ENCODE assay signal across 8 mouse cellular contexts in the genomic region with DNA sequence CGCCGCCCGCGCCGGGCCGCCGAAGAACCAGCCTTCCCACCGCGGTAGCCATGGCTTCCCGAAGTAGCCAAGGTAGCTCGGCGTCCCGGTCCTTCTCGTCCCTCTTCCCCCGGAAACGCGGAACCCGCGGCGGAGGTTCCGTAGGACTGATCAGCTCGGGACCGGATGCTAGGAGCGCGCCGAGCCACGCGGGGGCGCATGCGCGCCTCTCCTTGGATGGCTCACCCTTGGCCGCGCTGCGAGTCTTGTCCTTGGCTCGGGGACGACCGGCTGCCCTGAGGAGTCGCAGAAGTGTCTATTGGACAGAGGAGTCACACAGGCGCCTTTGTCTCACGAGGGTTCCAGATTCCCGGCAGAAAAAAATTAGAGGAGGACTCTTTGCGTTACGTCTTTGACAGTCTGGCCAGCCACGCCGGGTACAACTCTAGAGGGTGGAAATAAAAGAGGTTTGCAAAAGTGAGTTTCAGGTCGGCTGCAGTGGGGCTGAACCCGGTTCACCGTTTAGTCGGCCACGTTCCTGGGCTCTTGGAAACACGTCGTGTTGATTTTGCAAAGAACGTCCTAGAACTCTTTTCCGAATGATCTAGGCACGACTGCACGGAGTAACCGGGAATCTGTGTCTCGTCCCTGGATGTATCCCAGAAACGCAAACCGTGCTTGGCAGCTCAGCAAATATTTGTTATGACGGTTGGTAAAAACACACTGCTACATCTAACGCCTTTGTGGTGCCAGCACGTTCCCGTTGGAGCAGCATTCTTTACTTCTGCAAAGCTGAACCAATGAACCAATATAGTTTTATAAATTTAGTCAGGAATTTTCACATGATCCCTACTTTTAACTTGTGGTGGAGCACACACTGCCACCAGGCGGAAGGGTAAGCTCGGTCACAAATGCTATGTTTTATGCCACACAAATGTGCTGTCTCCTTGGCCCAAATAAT. TPM values are rescaled to one million over a fixed set of nuclear protein-coding genes. Genes with fewer than 3 reads are reported as not detected.
DNase-seq lines count a peak whose midpoint lies in the region; ATAC-seq and TF ChIP-seq lines count a peak whose summit lies in the region.

A gene (minus strand): TSS at position 577 of the 940 bp plus-strand sequence.

- WGBS in embryonic facial prominence, embryonic 14.5 days, result under 1% methylated on average over 50 of the region's 66 CpGs
- WGBS in limb, embryonic 14.5 days, result under 1% methylated on average over 61 of the region's 66 CpGs
- WGBS in midbrain, postnatal 0 days, result 1% methylated on average over 66 of the region's 66 CpGs

- peak; percentile 96 for DNase-seq in 3T3-L1 (ENCODE audit: low read depth, low spot score)
- peak; percentile 97 to 99 for DNase-seq in adrenal gland, postnatal 4 days (ENCODE audit: low spot score in 2 of 2)
- peak; percentile 96 for DNase-seq in embryonic facial prominence, embryonic 14.5 days (ENCODE audit: low spot score)
- DNase-seq in heart, adult 8-10 months (ENCODE audit: low spot score), result peak; percentile 98
- peak; percentile 98 for DNase-seq in kidney, adult 9 months
- peak; percentile 96 for DNase-seq in limb, embryonic 14.5 days (ENCODE audit: low spot score)
- peak; percentile 98 for DNase-seq in midbrain, postnatal 0 days (ENCODE audit: low spot score)
- DNase-seq in spleen, postnatal 14 days (ENCODE audit: low spot score in 2 of 2), result peak; percentile 94 to 96

- H3K4me1 ChIP-seq in embryonic facial prominence, embryonic 14.5 days (ENCODE audit: control insufficient read depth, insufficient read depth, low read length), result peaks cover 5% of the 10 kb centered on the region
- peaks cover 8% of the 10 kb centered on the region for H3K4me1 ChIP-seq in limb, embryonic 14.5 days (ENCODE audit: control insufficient read depth, insufficient read depth, low read length)
- H3K4me1 ChIP-seq in midbrain, postnatal 0 days (ENCODE audit: insufficient read depth, low read length), result no peaks in the 10 kb centered on the region; the same call in 1 of the 2 replicates

- TF ChIP-seq CTCF in midbrain, postnatal 0 days (IDR thresholded peaks at IDR 0.05), result peak; percentile 89

- peak; percentile 99 for ATAC-seq in embryonic facial prominence, embryonic 14.5 days (ENCODE audit: low read depth)
- peak; percentile 98 for ATAC-seq in limb, embryonic 14.5 days (ENCODE audit: low FRiP score, low read depth)
- ATAC-seq in midbrain, postnatal 0 days (ENCODE audit: low FRiP score), result peak; percentile 98

- H3K4me3 ChIP-seq in embryonic facial prominence, embryonic 14.5 days (ENCODE audit: low read depth, low read length), result peak within 1 kb of the TSS; percentile 72
- peak within 1 kb of the TSS; percentile 75 for H3K4me3 ChIP-seq in limb, embryonic 14.5 days (replicated peaks; ENCODE audit: low read length)
- peak within 1 kb of the TSS; percentile 53 for H3K4me3 ChIP-seq in midbrain, postnatal 0 days (ENCODE audit: low read depth, low read length)

- peak within 1 kb of the TSS; percentile 74 for H3K4me2 ChIP-seq in embryonic facial prominence, embryonic 14.5 days (ENCODE audit: low read depth, low read length)
- H3K4me2 ChIP-seq in limb, embryonic 14.5 days (replicated peaks; ENCODE audit: low read depth, low read length, severe bottlenecking), result peak within 1 kb of the TSS; percentile 69
- peak within 1 kb of the TSS; percentile 61 for H3K4me2 ChIP-seq in midbrain, postnatal 0 days (ENCODE audit: low read depth, low read length, poor library complexity, severe bottlenecking)

- no peaks in the 10 kb centered on the region for H3K27me3 ChIP-seq in embryonic facial prominence, embryonic 14.5 days (replicated peaks; ENCODE audit: control insufficient read depth, insufficient read depth, low read length)
- H3K27me3 ChIP-seq in limb, embryonic 14.5 days (ENCODE audit: control insufficient read depth, insufficient read depth, low read length), result no peaks in the 10 kb centered on the region
- no peaks in the 10 kb centered on the region for H3K27me3 ChIP-seq in midbrain, postnatal 0 days (ENCODE audit: insufficient read depth, low read length)

- H3K36me3 ChIP-seq in embryonic facial prominence, embryonic 14.5 days (ENCODE audit: control insufficient read depth, insufficient read depth, low read length), result peaks cover 18% of the 10 kb centered on the region
- peaks cover 19% of the 10 kb centered on the region for H3K36me3 ChIP-seq in limb, embryonic 14.5 days (ENCODE audit: control insufficient read depth, insufficient read depth, low read length)
- peaks cover 14% of the 10 kb centered on the region; the same call in 1 of the 2 replicates for H3K36me3 ChIP-seq in midbrain, postnatal 0 days (ENCODE audit: insufficient read depth, low read length)

- H3K27ac ChIP-seq in embryonic facial prominence, embryonic 14.5 days (replicated peaks; ENCODE audit: low read depth, low read length), result peak within 1 kb of the TSS; percentile 80
- peak within 1 kb of the TSS; percentile 72 for H3K27ac ChIP-seq in limb, embryonic 14.5 days (replicated peaks; ENCODE audit: low read depth, low read length)
- H3K27ac ChIP-seq in midbrain, postnatal 0 days (ENCODE audit: low read depth, low read length), result peak within 1 kb of the TSS; percentile 47; the same call in 1 of the 2 replicates

- H3K9me3 ChIP-seq in embryonic facial prominence, embryonic 14.5 days (ENCODE audit: control insufficient read depth, low read length), result no peaks in the 10 kb centered on the region
- no peaks in the 10 kb centered on the region for H3K9me3 ChIP-seq in limb, embryonic 14.5 days (ENCODE audit: control insufficient read depth, low read length)
- no peaks in the 10 kb centered on the region for H3K9me3 ChIP-seq in midbrain, postnatal 0 days (ENCODE audit: low read length)

- peak within 1 kb of the TSS; percentile 80 for H3K9ac ChIP-seq in embryonic facial prominence, embryonic 14.5 days (ENCODE audit: low read depth, low read length)
- H3K9ac ChIP-seq in limb, embryonic 14.5 days (ENCODE audit: low read depth, low read length, severe bottlenecking), result peak within 1 kb of the TSS; percentile 76
- H3K9ac ChIP-seq in midbrain, postnatal 0 days (replicated peaks; ENCODE audit: low read length, poor library complexity, severe bottlenecking), result peak within 1 kb of the TSS; percentile 73

- TF ChIP-seq POLR2A in limb, embryonic 14.5 days (IDR thresholded peaks at IDR 0.05; ENCODE audit: borderline replicate concordance, extremely low read depth, insufficient read depth, insufficient read length), result peak; percentile 81; the same call in 1 of the 2 replicates

RNA-seq across cellular contexts. Expression of the gene that starts here (rescaled TPM):
- 10 to 100 TPM; 44.5 to 47.2 TPM for total RNA-seq in adrenal gland, postnatal 4 days (2021)
- 43.0 and 44.0 TPM in 2 replicates for polyA plus RNA-seq in embryonic facial prominence, embryonic 14.5 days (2014; fragmentation: Nextera tagmentation; extraction: Ambion mirVana)
- 10 to 100 TPM; 39.8 to 52.5 (median 45.3) TPM for total RNA-seq in heart, adult 8-10 months (2022)
- 28.0 and 39.1 TPM in 2 replicates for polyA plus RNA-seq in limb, embryonic 14.5 days (2012; rRNA removed)
- polyA plus RNA-seq in limb, embryonic 14.5 days (2014; fragmentation: Nextera tagmentation; extraction: Ambion mirVana), result 41.1 and 46.1 TPM in 2 replicates
- 25.7 and 43.2 TPM in 2 replicates for total RNA-seq in midbrain, postnatal 0 days (2014; rRNA removed)
- polyA plus RNA-seq in midbrain, postnatal 0 days (2015; fragmentation: Nextera tagmentation; extraction: Ambion mirVana), result 33.8 and 34.3 TPM in 2 replicates

Comparison
In these comparisons a context has a peak if more than half of its experiments do, and no peak if none do; other contexts are left out.
1. Peak in every context shown above with its lines: DNase-seq, ATAC-seq, H3K4me3 ChIP-seq and H3K27ac ChIP-seq.